Mouse (Mus musculus) lung, embryonic 14.5 days (tissue): ENCODE measurements around the gene Lrriq1. TPM values are rescaled to one million over a fixed set of nuclear protein-coding genes. Genes with fewer than 3 reads are reported as not detected.

Experiments
- ATAC-seq: fragments of 200-750 bp; cut with Nextera tagmentation; 2 replicates; pipeline ENCODE4 v1.8.0; 2017; ENCODE audit warnings: mild to moderate bottlenecking, moderate TSS enrichment, moderate library complexity; ENCODE audit not compliant: insufficient read depth
- DNase-seq: peaks from one replicate; pipeline ENCODE4 v3.0.0-alpha.2; 2015
- H3K27ac ChIP-seq: fragments of 300-500 bp; sonication (generic); 2 replicates; pipeline ENCODE4 v1.5.1; 2014; ENCODE audit warnings: low read depth, mild to moderate bottlenecking, moderate library complexity
- H3K27me3 ChIP-seq: fragments of 300-500 bp; sonication (generic); 2 replicates; pipeline ENCODE4 v1.6.1; 2014; ENCODE audit warnings: low read length, control low read depth; ENCODE audit not compliant: insufficient read depth
- H3K36me3 ChIP-seq: fragments of 300-500 bp; sonication (generic); 2 replicates; pipeline ENCODE4 v1.6.1; 2014; ENCODE audit warnings: control low read depth; ENCODE audit not compliant: insufficient read depth
- H3K4me1 ChIP-seq: fragments of 300-500 bp; sonication (generic); 2 replicates; pipeline ENCODE4 v1.6.1; 2014; ENCODE audit warnings: antibody characterized with exemption, control low read depth; ENCODE audit not compliant: insufficient read depth
- H3K4me2 ChIP-seq: fragments of 300-500 bp; sonication (generic); 2 replicates; pipeline ENCODE4 v1.6.1; 2014; ENCODE audit warnings: mild to moderate bottlenecking
- H3K4me3 ChIP-seq: fragments of 300-500 bp; sonication (generic); 2 replicates; pipeline ENCODE4 v1.5.1; 2014; ENCODE audit warnings: low read depth, low read length
- H3K9ac ChIP-seq: fragments of 300-500 bp; sonication (generic); 2 replicates; pipeline ENCODE4 v1.6.1; 2014
- H3K9me3 ChIP-seq: fragments of 300-500 bp; sonication (generic); 2 replicates; pipeline ENCODE4 v1.6.1; 2016; ENCODE audit warnings: low read depth, low read length, control low read depth
- CTCF ChIP-seq: IDR thresholded peaks from 2 replicates; pipeline ENCODE4 v1.5.1; 2016; ENCODE audit warnings: antibody characterized with exemption, low read depth
- WGBS: fragments of 180-500 bp; shearing (Covaris S2); extraction: QIAGEN DNeasy Blood & Tissue Kit; methylation state at CpG from one replicate; pipeline ENCODE4 v1.1.7; 2014; 5-methylcytosine and 5-hydroxymethylcytosine counted together
- polyA plus RNA-seq: library from polyadenylated mRNA; unstranded; fragments of >200 nt; fragmentation: Nextera tagmentation; extraction: Ambion mirVana; gene quantifications from 2 replicates; pipeline ENCODE4 v1.2.1, GENCODE M21; 2014

Gene Lrriq1
- polyA plus RNA-seq, 1 experiment from 2014 or later: 0.17 TPM

DNA sequence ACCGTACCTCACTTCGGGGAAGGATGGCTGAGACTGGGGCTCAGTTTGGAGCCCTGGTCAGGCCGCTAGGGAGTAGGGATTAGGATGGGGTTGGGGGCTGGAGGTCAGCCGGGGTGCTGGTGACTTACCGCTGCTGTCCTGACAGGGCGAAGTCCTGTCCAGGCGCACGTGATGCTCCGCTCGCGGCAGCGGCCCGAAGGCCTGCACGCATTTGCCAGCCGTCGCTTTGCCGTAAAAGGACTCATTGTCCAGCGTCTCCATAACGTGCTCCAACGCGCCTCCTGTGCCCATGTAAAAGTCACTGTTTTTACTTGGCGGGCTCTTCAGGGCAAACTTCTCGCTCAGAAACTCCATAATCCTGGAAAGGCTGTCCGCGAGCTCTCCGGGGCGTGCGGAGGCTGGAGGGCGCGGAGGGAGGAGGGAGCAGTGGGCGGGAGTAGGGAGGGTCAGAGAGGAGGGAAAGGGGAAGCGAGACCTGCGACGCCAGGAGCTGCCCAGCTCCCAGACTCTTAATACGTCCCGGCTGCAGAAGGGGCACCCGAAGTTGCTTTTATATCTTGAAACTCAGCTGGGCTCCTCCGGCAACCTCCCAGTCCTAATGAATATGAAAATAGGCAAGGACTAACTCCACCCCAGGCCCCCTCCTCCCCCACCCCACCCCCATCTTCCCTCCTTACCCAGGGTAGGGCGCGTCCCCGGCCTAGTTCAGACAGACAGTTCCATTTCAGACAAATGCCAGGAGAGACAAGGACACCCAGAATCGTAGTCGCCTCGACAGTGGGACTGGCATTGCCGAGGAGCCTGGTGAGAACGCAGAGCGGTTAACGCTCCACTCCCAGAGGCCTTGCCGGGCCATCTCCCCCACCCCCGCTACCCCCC lies 207.6 kb downstream of the Lrriq1 start:
- Histone ChIP-seq H3K9me3 (no peaks in the 10 kb centered on the region), H3K4me1 (no peaks in the 10 kb centered on the region), H3K9ac (no peak overlapping the region; the same call in 1 of the 2 replicates), H3K4me3 (peak overlapping the region; percentile 37), H3K36me3 (no peaks in the 10 kb centered on the region), H3K27me3 (peaks cover 83% of the 10 kb centered on the region), H3K27ac (no peak overlapping the region), H3K4me2 (peak overlapping the region; percentile 65)
- DNase-seq (peak; percentile 57), ATAC-seq (peak; percentile 83)
- no peak for TF ChIP-seq CTCF
- WGBS: under 1% methylated on average over 50 of the region's 50 CpGs

GRCm38 (mm10) chr10:103027931-103028252 lies 208.2 kb downstream of the Lrriq1 start:
- Histone ChIP-seq H3K36me3 (no peaks in the 10 kb centered on the region), H3K4me3 (peak overlapping the region; percentile 37), H3K4me1 (no peaks in the 10 kb centered on the region), H3K4me2 (peak overlapping the region; percentile 65), H3K27ac (no peak overlapping the region), H3K27me3 (peaks cover 77% of the 10 kb centered on the region), H3K9ac (no peak overlapping the region), H3K9me3 (no peaks in the 10 kb centered on the region)
- no peak; the same call in 1 of the 2 replicates for ATAC-seq
- TF ChIP-seq CTCF: no peak
- WGBS: under 1% methylated on average over 15 of the region's 15 CpGs
- no peak for DNase-seq

GRCm38 (mm10) chr10:103027226-103027930 lies 208.7 kb downstream of the Lrriq1 start:
- Histone ChIP-seq H3K27ac (no peak overlapping the region), H3K36me3 (no peaks in the 10 kb centered on the region), H3K27me3 (peaks cover 72% of the 10 kb centered on the region), H3K9ac (no peak overlapping the region), H3K4me1 (no peaks in the 10 kb centered on the region), H3K4me3 (peak overlapping the region; percentile 37; the same call in 1 of the 2 replicates), H3K9me3 (no peaks in the 10 kb centered on the region), H3K4me2 (no peak overlapping the region)
- DNase-seq (peak; percentile 60), ATAC-seq (no peak)
- TF ChIP-seq CTCF: no peak
- WGBS: 2% methylated on average over 20 of the region's 20 CpGs

DNA sequence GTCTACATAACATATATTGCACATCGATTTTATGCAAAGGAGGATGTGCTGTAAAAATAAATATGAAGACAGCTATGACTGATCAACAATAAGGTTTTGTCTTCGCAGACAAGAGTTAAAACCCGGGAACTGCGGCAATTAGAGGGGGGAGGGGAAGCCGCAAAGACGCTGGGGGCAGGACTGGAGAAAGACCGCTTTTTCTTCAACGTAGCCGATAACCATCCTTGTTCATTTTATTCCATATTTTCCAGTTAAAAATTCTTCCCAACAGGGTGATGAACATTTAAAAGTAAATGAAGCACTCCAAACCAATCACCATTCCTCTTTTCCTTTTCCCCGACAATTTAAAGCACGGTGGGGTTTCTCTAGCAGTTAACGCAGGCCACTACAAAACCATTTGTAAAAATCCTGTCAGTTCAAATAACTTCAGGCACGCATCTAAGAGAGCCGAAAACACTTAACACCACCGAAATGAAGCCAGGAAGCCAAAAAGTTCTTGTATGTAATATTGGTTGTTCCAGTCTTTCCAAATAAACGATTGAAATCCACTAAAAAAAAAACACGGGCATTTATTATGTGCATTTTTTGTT lies 209.4 kb downstream of the Lrriq1 start:
- H3K4me2 ChIP-seq: peak overlapping the region; percentile 13; the same call in 1 of the 2 replicates
- no peak for TF ChIP-seq CTCF
- no peak overlapping the region for H3K4me3 ChIP-seq
- H3K9me3 ChIP-seq: no peaks in the 10 kb centered on the region
- H3K9ac ChIP-seq: no peak overlapping the region
- no peaks in the 10 kb centered on the region for H3K4me1 ChIP-seq
- no peaks in the 10 kb centered on the region for H3K36me3 ChIP-seq
- no peak overlapping the region for H3K27ac ChIP-seq
- WGBS: under 1% methylated on average over 17 of the region's 17 CpGs
- DNase-seq (no peak), ATAC-seq (no peak)
- peaks cover 65% of the 10 kb centered on the region for H3K27me3 ChIP-seq

- H3K4me3 ChIP-seq: no peak overlapping the region
- H3K36me3 ChIP-seq: no peaks in the 10 kb centered on the region
- no peak overlapping the region for H3K9ac ChIP-seq
- H3K27ac ChIP-seq: no peak overlapping the region
- no peaks in the 10 kb centered on the region for H3K9me3 ChIP-seq
- H3K4me2 ChIP-seq: no peak overlapping the region
- no peaks in the 10 kb centered on the region for H3K27me3 ChIP-seq
- no peaks in the 10 kb centered on the region for H3K4me1 ChIP-seq
- no peak for TF ChIP-seq CTCF
- ATAC-seq: no peak
- no peak for DNase-seq
- 42% methylated on average over 2 of the region's 2 CpGs for WGBS
Measured at GRCm38 (mm10) chr10:103002556-103002955, 233.6 kb downstream of the Lrriq1 start.

DNA sequence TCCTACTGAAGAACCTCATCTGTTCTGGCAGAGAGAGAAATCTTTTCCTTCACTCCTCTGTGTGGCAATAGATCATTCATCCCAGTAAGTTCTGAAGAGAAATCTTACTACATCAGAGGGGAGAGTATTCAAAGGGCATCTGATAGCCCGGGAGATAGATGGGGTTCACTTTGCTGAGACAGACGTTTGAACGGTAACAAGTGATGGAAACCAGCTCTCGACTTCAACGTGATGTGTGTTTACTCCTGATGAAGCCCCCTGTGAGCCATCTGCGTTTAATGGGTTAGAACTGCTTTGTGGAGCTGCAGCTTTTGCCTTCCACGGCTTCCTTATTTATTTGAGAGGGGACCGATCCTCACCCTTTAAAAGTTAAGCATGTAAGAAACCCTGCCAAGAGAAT lies 235.2 kb downstream of the Lrriq1 start:
- WGBS: 7% methylated on average over 8 of the region's 8 CpGs
- H3K4me3 ChIP-seq: no peak overlapping the region
- no peak for TF ChIP-seq CTCF
- no peaks in the 10 kb centered on the region for H3K27me3 ChIP-seq
- ATAC-seq: peak; percentile 47; the same call in 1 of the 2 replicates
- no peak overlapping the region for H3K27ac ChIP-seq
- H3K4me1 ChIP-seq: no peaks in the 10 kb centered on the region
- H3K9ac ChIP-seq: no peak overlapping the region
- H3K9me3 ChIP-seq: no peaks in the 10 kb centered on the region
- H3K36me3 ChIP-seq: no peaks in the 10 kb centered on the region
- peak overlapping the region; percentile 35 for H3K4me2 ChIP-seq
- peak; percentile 35 for DNase-seq

DNA sequence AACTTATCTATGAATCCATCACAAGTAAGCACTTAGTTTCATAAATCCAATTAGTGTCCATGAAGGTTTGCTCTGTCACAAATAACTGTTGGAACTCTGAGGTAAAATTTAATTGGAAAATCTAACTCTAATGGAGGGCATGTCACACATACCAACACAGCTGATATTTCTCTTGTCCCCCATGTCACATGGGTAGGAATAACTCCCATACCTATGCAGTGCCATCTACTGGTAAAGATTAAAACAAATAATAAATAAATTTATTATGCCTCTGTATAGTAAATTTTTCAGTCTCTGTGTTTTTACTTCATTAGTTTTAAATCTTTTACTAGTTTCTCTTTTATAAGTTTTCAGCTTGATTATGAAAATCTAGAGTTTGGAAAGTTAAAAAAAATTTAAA lies 236.5 kb downstream of the Lrriq1 start:
- ATAC-seq (no peak), DNase-seq (peak; percentile 7)
- TF ChIP-seq CTCF: peak; percentile 25; the same call in 1 of the 2 replicates
- Histone ChIP-seq H3K9me3 (no peaks in the 10 kb centered on the region), H3K27ac (no peak overlapping the region), H3K27me3 (no peaks in the 10 kb centered on the region), H3K4me2 (no peak overlapping the region), H3K4me3 (no peak overlapping the region), H3K36me3 (no peaks in the 10 kb centered on the region), H3K4me1 (no peaks in the 10 kb centered on the region), H3K9ac (no peak overlapping the region)

Other genes starting within 250 kb of the Lrriq1 start
- gene Alx1, start 206.1 kb downstream of the Lrriq1 start, polyA plus RNA-seq: 0.08 and 0.20 TPM in 2 replicates
- gene Slc6a15, start 131.5 kb upstream of the Lrriq1 start, polyA plus RNA-seq: 0.69 and 0.99 TPM in 2 replicates